ENCODE assay signal across 21 mouse cellular contexts in the genomic region with DNA sequence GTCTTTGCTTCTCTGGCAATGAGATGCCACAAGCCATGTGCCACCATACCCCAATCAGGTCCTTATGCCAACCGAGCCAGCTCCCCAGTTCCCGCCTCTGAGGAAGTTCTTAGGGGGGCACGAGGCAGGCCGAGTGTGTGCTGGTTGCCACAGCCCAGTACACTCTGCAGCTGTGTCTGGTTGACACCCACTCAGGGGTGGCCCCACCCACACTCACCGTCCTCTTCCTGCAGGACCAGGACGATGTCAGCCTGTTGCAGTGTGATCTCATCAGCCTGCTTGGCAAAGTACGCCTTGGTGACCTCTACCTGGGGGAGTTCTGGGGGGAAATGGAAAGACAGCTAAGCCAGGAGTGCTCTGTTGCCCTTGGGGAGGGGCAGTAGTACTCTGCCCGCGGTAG. TPM values are rescaled to one million over a fixed set of nuclear protein-coding genes. Genes with fewer than 3 reads are reported as not detected.
DNase-seq lines count a peak whose midpoint lies in the region; ATAC-seq and TF ChIP-seq lines count a peak whose summit lies in the region.
"Had no signal": no experiment of that assay in that cellular context is flagged by ENCODE, and none has a peak within 500 bp of the region (broad histone marks: within the 10 kb centered on the region; RNA-seq: fewer than 3 reads in every experiment).

No protein-coding gene starts in this region.

- 41% methylated on average over 9 of the region's 9 CpGs for WGBS in kidney, embryonic 14.5 days
- 59% methylated on average over 9 of the region's 9 CpGs for WGBS in lung, postnatal 0 days
- WGBS in stomach, postnatal 0 days, result 58% methylated on average over 9 of the region's 9 CpGs

- 0 out of 2 replicates have a peak, but pooled peaks have one; percentile 10 for ATAC-seq in kidney, embryonic 14.5 days (ENCODE audit: low FRiP score, low TSS enrichment)
- ATAC-seq in lung, postnatal 0 days, result 0 out of 2 replicates have a peak, but pooled peaks have one; percentile 18
- ATAC-seq in stomach, postnatal 0 days (ENCODE audit: low FRiP score, low TSS enrichment), result peak; percentile 40
- ATAC-seq: forebrain, embryonic 16.5 days had no signal

- TF ChIP-seq CTCF in lung, postnatal 0 days (IDR thresholded peaks at IDR 0.05), result no peak
- no peak for TF ChIP-seq CTCF in stomach, postnatal 0 days (IDR thresholded peaks at IDR 0.05; ENCODE audit: low read depth)

- no peak overlapping the region for H3K4me3 ChIP-seq in kidney, embryonic 14.5 days (ENCODE audit: low read length)
- no peak overlapping the region for H3K4me3 ChIP-seq in lung, postnatal 0 days (ENCODE audit: low read depth, low read length)
- no peak overlapping the region for H3K4me3 ChIP-seq in stomach, postnatal 0 days (ENCODE audit: low read depth, low read length)
- H3K4me3 ChIP-seq: embryonic facial prominence, embryonic 13.5 days; forebrain, embryonic 12.5 days; heart, embryonic 10.5 days had no signal

- H3K27ac ChIP-seq in kidney, embryonic 14.5 days (ENCODE audit: low read depth, low read length), result no peak overlapping the region
- H3K27ac ChIP-seq in lung, postnatal 0 days (ENCODE audit: low read length), result no peak overlapping the region
- H3K27ac ChIP-seq in stomach, postnatal 0 days (replicated peaks), result no peak overlapping the region
- H3K27ac ChIP-seq: embryonic facial prominence, embryonic 13.5 days; forebrain, embryonic 12.5 days; heart, embryonic 10.5 days had no signal

- H3K27me3 ChIP-seq in kidney, embryonic 14.5 days (ENCODE audit: control insufficient read depth, insufficient read depth, low read length), result no peaks in the 10 kb centered on the region
- H3K27me3 ChIP-seq in lung, postnatal 0 days (replicated peaks; ENCODE audit: insufficient read depth, low read length), result no peaks in the 10 kb centered on the region
- H3K27me3 ChIP-seq in stomach, postnatal 0 days (ENCODE audit: control insufficient read depth, insufficient read depth, low read length), result no peaks in the 10 kb centered on the region
- H3K27me3 ChIP-seq: CH12.LX; embryonic facial prominence, embryonic 13.5 days; forebrain, embryonic 12.5 days had no signal

- no peak overlapping the region for H3K4me2 ChIP-seq in kidney, embryonic 14.5 days (replicated peaks; ENCODE audit: low read depth, low read length)
- no peak overlapping the region for H3K4me2 ChIP-seq in lung, postnatal 0 days (replicated peaks; ENCODE audit: low read depth, low read length)
- no peak overlapping the region for H3K4me2 ChIP-seq in stomach, postnatal 0 days (replicated peaks; ENCODE audit: low read depth)
- H3K4me2 ChIP-seq: embryonic facial prominence, embryonic 13.5 days; forebrain, embryonic 12.5 days had no signal

- no peak for DNase-seq in kidney, adult 8-10 months
- DNase-seq in kidney, postnatal 10 days, result peak; percentile 32
- DNase-seq in kidney, adult 9 months, result no peak
- no peak for DNase-seq in lung, postnatal 0 days (ENCODE audit: low spot score)
- DNase-seq in lung, postnatal 14 days, result no peak
- no peak for DNase-seq in stomach, postnatal 0 days (ENCODE audit: low spot score)
- DNase-seq: adrenal gland, adult 2 months; adrenal gland, postnatal 25 days; cerebellum, adult 18-20 months; cerebellum, adult 9-11 months; cerebellum, postnatal 36 days; gastrocnemius, postnatal 10 days; heart, adult 18-20 months; heart, postnatal 4 days had no signal

- no peaks in the 10 kb centered on the region for H3K9me3 ChIP-seq in kidney, embryonic 14.5 days (ENCODE audit: control insufficient read depth, low read length)
- no peaks in the 10 kb centered on the region for H3K9me3 ChIP-seq in lung, postnatal 0 days (ENCODE audit: low read length)
- no peaks in the 10 kb centered on the region for H3K9me3 ChIP-seq in stomach, postnatal 0 days (ENCODE audit: control insufficient read depth, low read length)
- H3K9me3 ChIP-seq: embryonic facial prominence, embryonic 13.5 days; forebrain, embryonic 12.5 days; heart, embryonic 10.5 days had no signal

- no peak for TF ChIP-seq EP300 in lung, postnatal 0 days (IDR thresholded peaks at IDR 0.05)
- no peak for TF ChIP-seq EP300 in stomach, postnatal 0 days (optimal IDR thresholded peaks at IDR 0.05)

- H3K36me3 ChIP-seq in kidney, embryonic 14.5 days (ENCODE audit: control insufficient read depth, insufficient read depth, low read length), result no peaks in the 10 kb centered on the region; the same call in 1 of the 2 replicates
- H3K36me3 ChIP-seq in lung, postnatal 0 days (ENCODE audit: insufficient read depth, low read length), result no peaks in the 10 kb centered on the region; the same call in 1 of the 2 replicates
- no peaks in the 10 kb centered on the region for H3K36me3 ChIP-seq in stomach, postnatal 0 days (ENCODE audit: control insufficient read depth, insufficient read depth, low read length)

- H3K9ac ChIP-seq in kidney, embryonic 14.5 days (ENCODE audit: low read depth, low read length), result no peak overlapping the region
- no peak overlapping the region for H3K9ac ChIP-seq in lung, postnatal 0 days (replicated peaks; ENCODE audit: low read depth)
- no peak overlapping the region for H3K9ac ChIP-seq in stomach, postnatal 0 days (ENCODE audit: low read length)
- H3K9ac ChIP-seq: embryonic facial prominence, embryonic 13.5 days; forebrain, embryonic 12.5 days had no signal

- H3K4me1 ChIP-seq in kidney, embryonic 14.5 days (ENCODE audit: control insufficient read depth, insufficient read depth, low read length), result no peaks in the 10 kb centered on the region
- H3K4me1 ChIP-seq in lung, postnatal 0 days (ENCODE audit: insufficient read depth, low read depth, low read length), result no peaks in the 10 kb centered on the region
- no peaks in the 10 kb centered on the region for H3K4me1 ChIP-seq in stomach, postnatal 0 days (replicated peaks; ENCODE audit: control insufficient read depth, insufficient read depth)
- H3K4me1 ChIP-seq: forebrain, embryonic 12.5 days; heart, embryonic 10.5 days had no signal

RNA-seq across cellular contexts. Expression of gene Arhgef16, which starts 22.0 kb away (rescaled TPM):
- polyA plus RNA-seq in kidney, embryonic 14.5 days (2014; fragmentation: Nextera tagmentation; extraction: Ambion mirVana), result 16.3 and 28.2 TPM in 2 replicates
- polyA plus RNA-seq in lung, postnatal 0 days (2015; fragmentation: Nextera tagmentation; extraction: Ambion mirVana), result 15.9 and 20.2 TPM in 2 replicates
- polyA plus RNA-seq in stomach, postnatal 0 days (2015; fragmentation: Nextera tagmentation; extraction: Ambion mirVana), result 38.5 and 41.2 TPM in 2 replicates

RNA-seq across cellular contexts. Expression of gene B230104I21Rik, which starts 56.4 kb away (rescaled TPM):
- not detected in 2 replicates for polyA plus RNA-seq in kidney, embryonic 14.5 days (2014; fragmentation: Nextera tagmentation; extraction: Ambion mirVana)
- polyA plus RNA-seq in lung, postnatal 0 days (2015; fragmentation: Nextera tagmentation; extraction: Ambion mirVana), result not detected in 2 replicates
- polyA plus RNA-seq in stomach, postnatal 0 days (2015; fragmentation: Nextera tagmentation; extraction: Ambion mirVana), result not detected in 2 replicates
- polyA plus RNA-seq: adrenal gland, adult 2 months; embryonic facial prominence, embryonic 13.5 days; forebrain, embryonic 16.5 days; heart, embryonic 10.5 days; heart, embryonic 14.5 days had no signal
